Mouse (Mus musculus) MEL (cell line): ENCODE data around the gene Gm10944. TPM values are rescaled to one million over a fixed set of nuclear protein-coding genes. Genes with fewer than 3 reads are reported as not detected.

Experiments
- DNase-seq: peaks from one replicate; pipeline ENCODE4 v3.0.0; 2011; ENCODE audit warnings: low read depth, low spot score
- H3K27ac ChIP-seq: 2 replicates; pipeline ENCODE4 v1.5.1; 2012; ENCODE audit warnings: low read depth, mild to moderate bottlenecking, control low read depth, low read length, moderate library complexity; ENCODE audit not compliant: control insufficient read depth
- H3K27me3 ChIP-seq, 2 experiments: fragments of 150-350 bp in 1 of 2; sonication (generic) in 1 of 2; 2 replicates each; pipeline ENCODE4 v1.6.1; 2012; ENCODE audit warnings: low read length in 2 of 2, mild to moderate bottlenecking in 2 of 2, improper control_type of control experiment in 1 of 2, moderate library complexity in 1 of 2; ENCODE audit not compliant: insufficient read depth in 2 of 2, control insufficient read depth in 1 of 2
- H3K36me3 ChIP-seq, 2 experiments: 2 replicates each; pipeline ENCODE4 v1.6.1; 2012 to 2014; ENCODE audit warnings: low read length in 2 of 2, improper control_type of control experiment in 1 of 2, inconsistent platforms in 1 of 2, mild to moderate bottlenecking in 1 of 2; ENCODE audit not compliant: insufficient read depth in 2 of 2, control insufficient read depth in 1 of 2
- H3K4me1 ChIP-seq, 2 experiments: fragments of 150-350 bp in 1 of 2; sonication (generic) in 1 of 2; 2 replicates each; pipeline ENCODE4 v1.6.1; 2012; ENCODE audit warnings: low read length in 2 of 2, improper control_type of control experiment in 1 of 2, mild to moderate bottlenecking in 1 of 2; ENCODE audit not compliant: insufficient read depth in 2 of 2, control insufficient read depth in 1 of 2
- H3K4me3 ChIP-seq, 2 experiments: fragments of 150-350 bp in 1 of 2; sonication (generic) in 1 of 2; 2 replicates each; pipeline ENCODE4 v1.5.1; 2012; ENCODE audit warnings: low read depth in 2 of 2, low read length in 2 of 2, mild to moderate bottlenecking in 2 of 2, moderate library complexity in 2 of 2, control low read depth in 1 of 2, improper control_type of control experiment in 1 of 2; ENCODE audit not compliant: control insufficient read depth in 1 of 2, insufficient read depth in 1 of 2
- H3K79me2 ChIP-seq: 2 replicates; pipeline ENCODE4 v1.6.1; 2012; ENCODE audit warnings: mild to moderate bottlenecking, low read length, moderate library complexity; ENCODE audit not compliant: control insufficient read depth, poor library complexity, insufficient read depth
- H3K9ac ChIP-seq: 2 replicates; pipeline ENCODE4 v1.6.1; 2012; ENCODE audit warnings: low read depth, mild to moderate bottlenecking, control low read depth, low read length, moderate library complexity; ENCODE audit not compliant: control insufficient read depth, poor library complexity, severe bottlenecking
- H3K9me3 ChIP-seq: fragments of 150-350 bp; sonication (generic); replicated peaks from 2 replicates; pipeline ENCODE4 v1.6.1; 2012; ENCODE audit warnings: mild to moderate bottlenecking, low read length, improper control_type of control experiment, moderate library complexity; ENCODE audit not compliant: insufficient read depth
- CHD1 ChIP-seq: IDR thresholded peaks from 2 replicates; pipeline ENCODE4 v1.6.1; 2012; ENCODE audit warnings: low read depth, mild to moderate bottlenecking, inconsistent platforms, low read length, improper control_type of control experiment
- CHD2 ChIP-seq: IDR thresholded peaks from 2 replicates; pipeline ENCODE4 v1.6.1; 2011; ENCODE audit warnings: low read length, improper control_type of control experiment
- CTCF ChIP-seq, 3 experiments: IDR thresholded peaks in 2 of 3; conservative IDR thresholded peaks in 1 of 3; 2 replicates each; pipeline ENCODE4 v1.5.1; 2011 to 2012; ENCODE audit warnings: low read length in 3 of 3, low read depth in 2 of 3, mild to moderate bottlenecking in 2 of 3, improper control_type of control experiment in 1 of 3, inconsistent platforms in 1 of 3, mixed read lengths in 1 of 3, moderate library complexity in 1 of 3; ENCODE audit not compliant: control insufficient read depth in 1 of 3, insufficient read depth in 1 of 3, poor library complexity in 1 of 3, severe bottlenecking in 1 of 3
- E2F4 ChIP-seq: IDR thresholded peaks from 2 replicates; pipeline ENCODE4 v1.6.1; 2011; ENCODE audit warnings: low read depth, low read length, improper control_type of control experiment, borderline replicate concordance
- ELF1 ChIP-seq: IDR thresholded peaks from 2 replicates; pipeline ENCODE4 v1.6.1; 2014; ENCODE audit warnings: low read depth, mild to moderate bottlenecking, inconsistent platforms, low read length, improper control_type of control experiment, moderate library complexity
- EP300 ChIP-seq, 2 experiments: IDR thresholded peaks; 2 replicates each; pipeline ENCODE4 v1.6.1; 2011; ENCODE audit warnings: improper control_type of control experiment in 2 of 2, low read length in 2 of 2, low read depth in 1 of 2, mild to moderate bottlenecking in 1 of 2
- HCFC1 ChIP-seq: IDR thresholded peaks from 2 replicates; pipeline ENCODE4 v1.6.1; 2012; ENCODE audit warnings: low read depth, mild to moderate bottlenecking, inconsistent platforms, low read length, improper control_type of control experiment, moderate library complexity
- KAT2A ChIP-seq: conservative IDR thresholded peaks from 2 replicates; pipeline ENCODE4 v1.6.1; 2012; ENCODE audit warnings: low read depth, low read length, improper control_type of control experiment, inconsistent platforms
- MAFK ChIP-seq: IDR thresholded peaks from 2 replicates; pipeline ENCODE4 v1.6.1; 2011; ENCODE audit warnings: low read depth, mild to moderate bottlenecking, low read length, improper control_type of control experiment, borderline replicate concordance
- MAZ ChIP-seq: IDR thresholded peaks from 2 replicates; pipeline ENCODE4 v1.6.1; 2012; ENCODE audit warnings: low read depth, mild to moderate bottlenecking, inconsistent platforms, low read length, improper control_type of control experiment
- MEF2A ChIP-seq: IDR thresholded peaks from 2 replicates; pipeline ENCODE4 v1.6.1; 2014; ENCODE audit warnings: low read depth, mild to moderate bottlenecking, inconsistent platforms, low read length, improper control_type of control experiment; ENCODE audit not compliant: poor library complexity, insufficient replicate concordance, severe bottlenecking; ENCODE audit errors: extremely low read depth
- MYB ChIP-seq: IDR thresholded peaks from 2 replicates; pipeline ENCODE4 v1.6.1; 2011; ENCODE audit warnings: mild to moderate bottlenecking, low read depth, low read length, improper control_type of control experiment
- MYC ChIP-seq: IDR thresholded peaks from 2 replicates; pipeline ENCODE4 v1.6.1; 2011; ENCODE audit warnings: low read depth, mild to moderate bottlenecking, low read length, improper control_type of control experiment, moderate library complexity
- NRF1 ChIP-seq: IDR thresholded peaks from 2 replicates; pipeline ENCODE4 v1.6.1; 2014; ENCODE audit warnings: low read depth, mild to moderate bottlenecking, inconsistent platforms, low read length, improper control_type of control experiment, moderate library complexity; ENCODE audit not compliant: poor library complexity, insufficient read depth, severe bottlenecking
- POLR2AphosphoS2 ChIP-seq: IDR thresholded peaks from 2 replicates; pipeline ENCODE4 v1.6.1; 2011; ENCODE audit warnings: low read length, improper control_type of control experiment
- POLR2AphosphoS5 ChIP-seq: IDR thresholded peaks from 2 replicates; pipeline ENCODE4 v1.6.1; 2012; ENCODE audit warnings: low read depth, borderline replicate concordance, mild to moderate bottlenecking, inconsistent platforms, low read length, moderate library complexity, mixed read lengths
- RAD21 ChIP-seq: IDR thresholded peaks from 2 replicates; pipeline ENCODE4 v1.6.1; 2011; ENCODE audit warnings: mild to moderate bottlenecking, low read depth, low read length, improper control_type of control experiment
- RCOR1 ChIP-seq: IDR thresholded peaks from 2 replicates; pipeline ENCODE4 v1.6.1; 2012; ENCODE audit warnings: low read depth, mild to moderate bottlenecking, inconsistent platforms, low read length, improper control_type of control experiment
- SMC3 ChIP-seq: IDR thresholded peaks from 2 replicates; pipeline ENCODE4 v1.6.1; 2011; ENCODE audit warnings: low read depth, low read length, improper control_type of control experiment
- TBP ChIP-seq: IDR thresholded peaks from 2 replicates; pipeline ENCODE4 v1.8.0; 2011; ENCODE audit warnings: low read depth, low read length, improper control_type of control experiment
- UBTF ChIP-seq: IDR thresholded peaks from 2 replicates; pipeline ENCODE4 v1.6.1; 2012; ENCODE audit warnings: low read depth, mild to moderate bottlenecking, inconsistent platforms, low read length, improper control_type of control experiment, moderate library complexity, borderline replicate concordance; ENCODE audit not compliant: insufficient read depth
- ZC3H11A ChIP-seq: IDR thresholded peaks from 2 replicates; pipeline ENCODE4 v1.6.1; 2012; ENCODE audit warnings: low read depth, mild to moderate bottlenecking, inconsistent platforms, low read length, improper control_type of control experiment
- polyA plus RNA-seq, 2 experiments: library from polyadenylated mRNA; stranded (reverse) in 1 of 2; unstranded in 1 of 2; fragments of >175 nt in 1 of 2; fragments of >200 nt in 1 of 2; gene quantifications; 2 replicates each; pipeline versions ENCODE4 v1.2.1 to v1.2.4; 2012; ENCODE audit warnings: low replicate concordance in 2 of 2, low read depth in 1 of 2; ENCODE audit not compliant: insufficient read length in 2 of 2, insufficient read depth in 1 of 2, missing spikeins in 1 of 2
- total RNA-seq: library from RNA; depleted of rRNA; stranded (reverse); fragments of 300-350 nt; gene quantifications from 2 replicates; pipeline ENCODE4 v1.2.3, GENCODE M21; 2012

Gene Gm10944
- total and polyA plus RNA-seq, 3 experiments, result not detected

DNA sequence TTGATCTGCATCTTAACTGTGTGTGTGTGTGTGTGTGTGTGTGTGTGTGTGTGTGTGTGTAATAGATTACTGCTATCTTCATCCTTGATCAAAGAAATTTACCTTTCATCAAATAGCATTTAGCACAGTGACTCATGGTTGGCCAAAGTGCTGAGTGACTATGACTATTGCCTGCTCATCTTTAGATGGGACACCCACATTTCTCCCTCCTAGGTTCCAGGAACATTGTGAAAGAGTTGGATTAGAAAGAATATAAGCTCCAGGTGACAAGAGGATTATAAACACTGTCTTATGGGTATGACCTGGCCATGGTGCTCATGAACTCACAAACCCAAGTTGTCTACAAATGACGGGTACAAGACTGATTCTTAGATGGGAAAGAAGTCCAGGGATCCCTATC, 26.9 kb downstream of the Gm10944 start:
- Histone ChIP-seq H3K27me3 (no peaks in the 10 kb centered on the region; a peak in 2 of 4 replicates), H3K9ac (no peak overlapping the region), H3K4me3 (no peak overlapping the region), H3K79me2 (no peaks in the 10 kb centered on the region), H3K27ac (no peak overlapping the region), H3K4me1 (no peaks in the 10 kb centered on the region), H3K9me3 (no peaks in the 10 kb centered on the region), H3K36me3 (no peaks in the 10 kb centered on the region)
- no peak for TF ChIP-seq CHD1
- no peak for TF ChIP-seq POLR2AphosphoS2
- no peak for TF ChIP-seq EP300 (IDR thresholded peaks at IDR 0.05; ENCODE audit: low read depth in 1 of 2, low read length in 2 of 2)
- TF ChIP-seq MAZ, result no peak
- TF ChIP-seq ZC3H11A, result no peak
- no peak for TF ChIP-seq MEF2A
- TF ChIP-seq RCOR1, result no peak
- TF ChIP-seq RAD21, result no peak
- DNase-seq, result no peak

DNA sequence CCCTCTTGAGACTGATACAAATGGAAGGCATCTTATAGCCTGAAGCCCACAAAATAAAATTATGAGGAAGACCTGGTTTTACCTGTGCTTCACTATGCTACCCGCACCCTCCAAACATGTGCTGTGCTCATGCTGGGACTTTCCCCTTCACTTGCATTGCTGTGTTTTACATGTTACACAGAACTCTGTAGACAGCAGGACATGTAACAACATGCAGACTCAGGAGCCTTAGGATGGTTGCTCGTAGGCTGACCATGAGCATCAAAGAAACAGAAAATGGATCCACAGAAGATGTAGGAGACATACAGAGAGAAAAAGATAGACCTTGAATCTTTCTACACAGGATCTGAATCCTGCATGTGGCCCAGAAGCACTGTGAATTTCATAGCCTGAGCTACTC, 29.2 kb downstream of the Gm10944 start:
- TF ChIP-seq MYB (no peak), HCFC1 (no peak), CTCF (IDR thresholded peaks at IDR 0.05 in 2 of 3, conservative IDR thresholded peaks at IDR 0.05 in 1 of 3; ENCODE audit: control insufficient read depth in 1 of 3, insufficient read depth in 1 of 3, low read depth in 2 of 3, low read length in 3 of 3, poor library complexity in 1 of 3, severe bottlenecking in 1 of 3) (no peak), E2F4 (no peak), ZC3H11A (no peak), KAT2A (no peak), POLR2AphosphoS2 (no peak), POLR2AphosphoS5 (no peak), SMC3 (no peak), ELF1 (no peak), CHD2 (no peak), NRF1 (no peak), TBP (no peak), MYC (no peak), MAFK (no peak), UBTF (no peak)
- H3K4me3 ChIP-seq, result no peak overlapping the region
- no peaks in the 10 kb centered on the region; a peak in 1 of 4 replicates for H3K27me3 ChIP-seq
- H3K27ac ChIP-seq, result no peak overlapping the region
- no peaks in the 10 kb centered on the region for H3K36me3 ChIP-seq
- H3K4me1 ChIP-seq, result no peaks in the 10 kb centered on the region
- no peaks in the 10 kb centered on the region for H3K79me2 ChIP-seq
- no peaks in the 10 kb centered on the region for H3K9me3 ChIP-seq
- no peak overlapping the region for H3K9ac ChIP-seq
- no peak for DNase-seq
